Comparison of ENCODE assay signal across 9 mouse cellular contexts in the genomic region with DNA sequence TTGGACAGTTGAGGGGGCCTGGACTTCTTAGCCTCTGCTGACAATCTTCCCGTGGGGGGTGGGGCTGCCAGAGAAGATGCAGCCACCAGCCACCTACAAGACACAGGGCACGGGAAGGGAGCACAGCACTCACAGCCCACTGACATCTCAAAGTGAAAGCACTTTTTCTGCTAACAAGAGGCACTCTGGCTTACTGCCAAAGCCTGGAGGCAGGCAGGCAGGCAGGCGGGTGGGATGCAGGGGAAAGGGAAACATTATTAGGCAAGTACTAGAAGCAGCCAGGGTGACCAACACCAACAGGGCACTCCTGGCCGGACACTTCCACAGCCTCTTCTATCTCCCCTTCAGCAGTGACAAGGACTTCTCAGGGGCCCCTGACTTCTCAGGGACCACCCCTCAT. TPM values are rescaled to one million over a fixed set of nuclear protein-coding genes. Genes with fewer than 3 reads are reported as not detected.
A peak's percentile ranks its signal among the peaks of the same experiment; 100 is the strongest.
DNase-seq lines count a peak whose midpoint lies in the region; ATAC-seq and TF ChIP-seq lines count a peak whose summit lies in the region.
"Had no signal": no experiment of that assay in that cellular context is flagged by ENCODE, and none has a peak within 500 bp of the region (broad histone marks: within the 10 kb centered on the region; RNA-seq: fewer than 3 reads in every experiment).

No protein-coding gene starts in this region.

- no peak for TF ChIP-seq CTCF in lung, postnatal 0 days (IDR thresholded peaks at IDR 0.05)

- H3K9ac ChIP-seq in embryonic facial prominence, embryonic 15.5 days, result no peak overlapping the region
- no peak overlapping the region for H3K9ac ChIP-seq in lung, postnatal 0 days (replicated peaks; ENCODE audit: low read depth)
- H3K9ac ChIP-seq: liver, embryonic 14.5 days had no signal

- DNase-seq in urinary bladder, postnatal 14 days (ENCODE audit: low spot score), result peak; percentile 58
- DNase-seq in urinary bladder, postnatal 10 days (ENCODE audit: low spot score), result no peak
- peak; percentile 25 to 46 for DNase-seq in heart, postnatal 10 days
- peak; percentile 36 to 61 for DNase-seq in layer of hippocampus, adult 18-20 months (ENCODE audit: low spot score in 2 of 2)
- peak; percentile 65 for DNase-seq in lung, postnatal 0 days (ENCODE audit: low spot score)
- peak; percentile 70 for DNase-seq in right cerebral cortex, postnatal 14 days
- no peak for DNase-seq in c-Kit-positive CD71-positive TER-119-positive erythroid progenitor cells, embryonic 14.5 days (ENCODE audit: low spot score)

- no peaks in the 10 kb centered on the region for H3K9me3 ChIP-seq in embryonic facial prominence, embryonic 15.5 days (replicated peaks)
- no peaks in the 10 kb centered on the region for H3K9me3 ChIP-seq in lung, postnatal 0 days (ENCODE audit: low read length)

- H3K27me3 ChIP-seq in embryonic facial prominence, embryonic 15.5 days, result no peaks in the 10 kb centered on the region
- 0 out of 2 replicates have a peak, but pooled peaks cover 4% of the 10 kb centered on the region for H3K27me3 ChIP-seq in lung, postnatal 0 days (replicated peaks; ENCODE audit: insufficient read depth, low read length)

- H3K4me1 ChIP-seq in embryonic facial prominence, embryonic 15.5 days, result peaks cover 18% of the 10 kb centered on the region
- peaks cover 8% of the 10 kb centered on the region; the same call in 1 of the 2 replicates for H3K4me1 ChIP-seq in lung, postnatal 0 days (ENCODE audit: insufficient read depth, low read depth, low read length)

- H3K4me2 ChIP-seq in embryonic facial prominence, embryonic 15.5 days (replicated peaks), result peak overlapping the region; percentile 34; the same call in 1 of the 2 replicates
- H3K4me2 ChIP-seq in lung, postnatal 0 days (replicated peaks; ENCODE audit: low read depth, low read length), result peak overlapping the region; percentile 37

- H3K27ac ChIP-seq in embryonic facial prominence, embryonic 15.5 days (replicated peaks), result no peak overlapping the region
- no peak overlapping the region for H3K27ac ChIP-seq in lung, postnatal 0 days (ENCODE audit: low read length)
- H3K27ac ChIP-seq: liver, embryonic 14.5 days had no signal

- no peak overlapping the region for H3K4me3 ChIP-seq in embryonic facial prominence, embryonic 15.5 days (replicated peaks)
- H3K4me3 ChIP-seq in lung, postnatal 0 days (ENCODE audit: low read depth, low read length), result no peak overlapping the region

- TF ChIP-seq EP300 in lung, postnatal 0 days (IDR thresholded peaks at IDR 0.05), result no peak

- intact Hi-C loops in heart, postnatal 10 days (cut with DNase I), result no loop called here

- no peak for ATAC-seq in embryonic facial prominence, embryonic 15.5 days (ENCODE audit: insufficient number of reproducible peaks, low FRiP score, low TSS enrichment, low read depth)
- ATAC-seq in lung, postnatal 0 days, result peak; percentile 55

- no peaks in the 10 kb centered on the region for H3K36me3 ChIP-seq in embryonic facial prominence, embryonic 15.5 days
- no peaks in the 10 kb centered on the region for H3K36me3 ChIP-seq in lung, postnatal 0 days (ENCODE audit: insufficient read depth, low read length)

- WGBS in embryonic facial prominence, embryonic 15.5 days, result 23% methylated on average over 4 of the region's 4 CpGs
- WGBS in lung, postnatal 0 days, result 9% methylated on average over 4 of the region's 4 CpGs

RNA-seq across cellular contexts. Expression of a gene that starts 2.8 kb away (rescaled TPM):
- polyA plus RNA-seq in embryonic facial prominence, embryonic 15.5 days (2015; fragmentation: Nextera tagmentation; extraction: Ambion mirVana), result 6.6 and 6.8 TPM in 2 replicates
- total RNA-seq in heart, postnatal 10 days (2021), result 1 to 10 TPM; 1.2 to 2.3 TPM
- total RNA-seq in layer of hippocampus, adult 18-20 months (2021), result 10 to 100 TPM; 14.9 to 18.2 TPM
- 3.1 and 3.5 TPM in 2 replicates for polyA plus RNA-seq in lung, postnatal 0 days (2015; fragmentation: Nextera tagmentation; extraction: Ambion mirVana)

Comparison
In these comparisons a context has a peak if more than half of its experiments do, and no peak if none do; other contexts are left out.
1. DNase-seq: peak in urinary bladder, postnatal 14 days (single experiment), heart, postnatal 10 days (2 of 2), layer of hippocampus, adult 18-20 months (2 of 2), lung, postnatal 0 days (single experiment) and right cerebral cortex, postnatal 14 days (single experiment); none in urinary bladder, postnatal 10 days (single experiment) and c-Kit-positive CD71-positive TER-119-positive erythroid progenitor cells, embryonic 14.5 days (single experiment).
2. RNA of a gene that starts 2.8 kb away (total RNA-seq): 14.9 to 18.2 TPM in layer of hippocampus, adult 18-20 months; 1.2 to 2.3 TPM in heart, postnatal 10 days; every median in the first group is over 4 times any median in the second.